Mouse (Mus musculus) layer of hippocampus, adult 9-11 months (tissue): Measurements from ENCODE around the gene Ppan.

Experiments used
- DNase-seq: peaks from one replicate; pipeline ENCODE4 v3.0.0; 2022

Ppan gene

GRCm38 (mm10) chr9:20887704-20888385 lies at the start of gene Ppan:
Gene Ppan, plus strand, starts transcription at chr9:20888175.
- DNase-seq: peak; percentile 97

GRCm38 (mm10) chr9:20838931-20839330 lies 49.0 kb upstream of the Ppan start:
- no peak for DNase-seq

- DNase-seq: no peak
These were observed 45.8 kb upstream of the Ppan start for GRCm38 (mm10) chr9:20842211-20842610.

DNA sequence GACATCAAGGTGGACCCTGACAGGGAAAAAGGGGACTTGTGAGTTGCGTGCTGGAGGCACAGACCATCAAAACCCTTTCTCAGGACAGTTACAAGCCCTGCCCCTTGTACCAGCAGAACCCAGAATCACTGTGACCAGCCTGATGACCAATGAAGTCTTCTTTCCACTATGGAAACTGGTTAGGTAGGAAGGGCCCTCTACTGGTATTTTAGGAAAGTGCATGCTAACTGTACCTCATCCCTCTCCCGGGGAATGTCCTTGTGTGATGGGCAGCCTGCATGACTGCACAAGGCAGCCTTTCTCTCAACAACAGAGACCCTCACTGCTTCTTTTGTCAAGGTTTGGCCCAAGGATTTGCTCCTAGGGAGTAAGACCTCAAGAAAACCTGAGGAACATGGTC lies 45.3 kb upstream of the Ppan start:
- DNase-seq: no peak

DNA sequence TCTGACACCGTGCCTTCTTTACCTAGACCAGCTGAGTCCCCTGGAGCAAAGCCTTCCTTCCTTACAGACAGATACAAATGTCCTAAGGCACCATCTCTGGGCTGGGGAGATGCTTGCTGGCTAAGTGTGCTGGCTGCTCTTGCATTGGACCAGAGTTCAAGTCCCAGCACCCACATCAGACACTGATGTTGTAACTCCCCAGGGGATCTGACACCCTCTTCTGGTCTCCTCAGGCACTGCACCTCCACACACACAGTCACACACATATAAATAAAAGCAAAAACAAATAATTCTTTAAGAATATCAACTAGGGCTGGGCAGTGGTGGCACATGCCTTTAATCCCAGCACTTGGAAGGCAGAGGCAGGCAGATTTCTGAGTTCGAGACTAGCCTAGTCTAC lies 37.8 kb upstream of the Ppan start:
- DNase-seq: no peak

DNA sequence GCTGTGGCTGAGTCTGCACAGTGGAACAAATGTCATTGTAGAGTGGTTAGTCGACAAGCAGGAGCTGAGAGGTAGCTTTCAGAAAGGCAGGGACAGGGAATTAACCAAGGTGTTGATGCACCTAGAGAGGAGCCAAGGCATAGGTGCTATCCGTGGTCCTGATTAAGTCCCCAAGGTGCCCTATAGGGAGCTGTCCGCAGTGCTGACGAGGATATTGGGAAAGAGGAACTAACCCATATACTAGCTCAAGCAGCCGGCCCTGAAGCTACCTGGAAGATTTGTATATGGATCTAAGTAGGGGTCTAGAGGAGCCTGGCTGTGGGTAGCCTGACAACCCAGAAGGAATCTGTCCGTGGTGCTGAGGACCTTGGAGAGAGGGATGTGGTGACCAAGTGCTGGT lies 30.8 kb upstream of the Ppan start:
- DNase-seq: no peak

GRCm38 (mm10) chr9:20859926-20860325 lies 28.0 kb upstream of the Ppan start:
- DNase-seq: no peak

DNA sequence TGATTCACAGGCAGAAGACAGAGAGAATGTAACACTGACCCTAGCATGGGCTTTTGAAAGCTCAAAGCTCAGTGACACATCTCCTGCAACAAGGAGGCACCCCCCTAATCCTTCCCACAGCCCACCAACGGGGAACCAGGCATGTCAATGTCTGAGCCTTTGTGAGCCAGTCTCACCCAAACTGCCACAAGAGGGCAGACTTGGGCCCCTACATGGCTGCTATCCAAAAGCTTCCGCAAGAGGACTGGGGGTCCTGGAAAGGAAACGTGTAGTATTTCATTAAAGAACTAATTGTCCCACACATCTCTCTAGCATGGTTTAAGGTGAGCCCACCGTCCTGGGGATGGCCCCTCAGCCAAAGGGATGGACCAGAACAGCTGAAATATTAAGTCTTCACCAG lies 26.2 kb upstream of the Ppan start:
- no peak for DNase-seq

GRCm38 (mm10) chr9:20862225-20862624 lies 25.8 kb upstream of the Ppan start:
- no peak for DNase-seq

- DNase-seq: no peak
These were observed 21.1 kb upstream of the Ppan start for GRCm38 (mm10) chr9:20866879-20867278.

DNA sequence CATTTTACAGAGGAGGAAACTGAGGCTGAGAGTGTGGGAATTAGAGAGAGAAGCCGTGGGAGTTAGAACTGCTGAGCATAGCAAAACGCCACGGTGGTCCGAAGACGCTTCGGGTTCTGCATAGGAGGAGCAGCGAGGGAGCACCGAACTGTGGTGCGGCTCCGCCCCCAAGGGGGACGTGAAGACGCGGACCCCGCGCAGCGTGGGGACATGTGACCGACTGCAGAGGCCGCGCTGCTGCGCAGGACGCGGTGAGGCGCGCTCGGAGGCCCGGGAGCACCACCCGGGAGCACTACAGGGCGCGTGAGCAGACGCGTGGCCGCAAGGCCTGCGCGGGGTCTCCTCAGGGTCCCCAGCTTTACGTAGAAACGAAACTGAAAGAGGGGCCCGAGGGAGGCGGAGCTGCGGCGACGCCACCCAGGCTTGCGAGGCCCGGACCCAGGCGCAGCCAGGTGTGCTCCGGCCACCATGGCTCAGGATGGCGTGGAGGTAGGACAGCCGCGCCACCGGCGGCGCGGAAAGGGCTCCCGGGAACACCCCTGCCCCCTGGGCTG lies 19.4 kb upstream of the Ppan start, which contains the start of gene A230050P20Rik:
TSS of gene A230050P20Rik (plus strand) at position 195 of the 554 bp plus-strand sequence.
- peak; percentile 84 for DNase-seq

- DNase-seq: no peak
These were observed 18.7 kb upstream of the Ppan start for GRCm38 (mm10) chr9:20869246-20869645.

GRCm38 (mm10) chr9:20870211-20871173 lies 17.5 kb upstream of the Ppan start:
- DNase-seq: no peak

GRCm38 (mm10) chr9:20872991-20873390 lies 15.0 kb upstream of the Ppan start:
- DNase-seq: no peak

DNA sequence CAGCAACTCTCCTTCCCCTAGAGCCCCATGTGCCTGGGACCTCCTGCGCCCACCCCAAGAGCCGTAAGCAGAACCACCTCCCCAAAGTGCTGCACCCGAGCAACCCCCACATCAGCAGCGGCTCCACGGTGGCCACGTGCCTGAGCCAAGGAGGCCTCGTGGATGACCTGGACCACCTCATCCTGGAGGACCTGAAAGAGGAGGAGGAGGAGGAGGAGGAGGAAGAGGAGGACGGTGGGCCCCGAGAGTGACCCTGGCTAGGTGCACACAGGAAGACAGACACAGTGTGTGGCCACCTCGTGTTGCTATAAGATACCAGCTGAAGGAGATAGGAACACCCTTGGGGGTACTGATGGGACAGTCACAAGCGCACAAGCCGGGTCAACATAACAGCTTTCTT lies 14.5 kb upstream of the Ppan start:
- no peak for DNase-seq

DNA sequence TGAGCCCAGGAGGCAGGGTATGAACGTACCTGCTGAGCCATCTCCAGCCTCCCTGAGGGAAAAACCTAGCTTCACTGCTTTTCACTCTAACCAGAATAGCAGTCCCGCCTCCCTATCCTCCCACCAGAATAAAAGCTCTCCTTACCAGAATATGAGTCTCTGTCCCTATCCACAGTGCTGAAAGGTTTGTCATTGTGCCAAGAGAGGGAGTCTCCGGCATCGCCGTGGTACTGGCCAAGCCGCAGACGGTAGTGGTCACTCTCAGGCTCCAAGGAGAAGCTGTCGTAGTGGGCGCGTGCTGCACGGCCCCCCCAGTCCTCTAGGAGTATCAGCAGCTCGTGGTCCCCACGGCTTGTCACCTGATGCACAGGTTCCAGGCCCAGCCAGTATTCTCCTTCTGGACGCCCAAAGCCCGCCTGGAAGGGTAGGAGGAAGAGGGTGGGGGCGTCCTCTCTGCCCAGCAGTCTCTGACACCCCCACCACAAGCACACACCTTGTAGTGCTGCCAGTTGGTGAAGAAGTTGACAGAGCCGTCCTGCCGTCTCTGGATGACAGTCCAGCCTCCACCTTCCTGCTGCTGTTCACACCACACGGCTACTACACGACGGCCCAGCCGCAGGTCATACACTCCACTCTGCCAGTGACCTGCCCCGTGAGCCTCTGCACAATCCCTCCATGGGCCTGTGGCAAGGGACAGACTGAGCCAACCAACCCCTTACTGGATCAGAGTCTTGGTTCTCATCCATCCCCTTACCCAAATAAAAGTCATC lies 12.8 kb upstream of the Ppan start:
- no peak for DNase-seq

- no peak for DNase-seq
These were observed 11.5 kb upstream of the Ppan start for GRCm38 (mm10) chr9:20876318-20877117.

DNA sequence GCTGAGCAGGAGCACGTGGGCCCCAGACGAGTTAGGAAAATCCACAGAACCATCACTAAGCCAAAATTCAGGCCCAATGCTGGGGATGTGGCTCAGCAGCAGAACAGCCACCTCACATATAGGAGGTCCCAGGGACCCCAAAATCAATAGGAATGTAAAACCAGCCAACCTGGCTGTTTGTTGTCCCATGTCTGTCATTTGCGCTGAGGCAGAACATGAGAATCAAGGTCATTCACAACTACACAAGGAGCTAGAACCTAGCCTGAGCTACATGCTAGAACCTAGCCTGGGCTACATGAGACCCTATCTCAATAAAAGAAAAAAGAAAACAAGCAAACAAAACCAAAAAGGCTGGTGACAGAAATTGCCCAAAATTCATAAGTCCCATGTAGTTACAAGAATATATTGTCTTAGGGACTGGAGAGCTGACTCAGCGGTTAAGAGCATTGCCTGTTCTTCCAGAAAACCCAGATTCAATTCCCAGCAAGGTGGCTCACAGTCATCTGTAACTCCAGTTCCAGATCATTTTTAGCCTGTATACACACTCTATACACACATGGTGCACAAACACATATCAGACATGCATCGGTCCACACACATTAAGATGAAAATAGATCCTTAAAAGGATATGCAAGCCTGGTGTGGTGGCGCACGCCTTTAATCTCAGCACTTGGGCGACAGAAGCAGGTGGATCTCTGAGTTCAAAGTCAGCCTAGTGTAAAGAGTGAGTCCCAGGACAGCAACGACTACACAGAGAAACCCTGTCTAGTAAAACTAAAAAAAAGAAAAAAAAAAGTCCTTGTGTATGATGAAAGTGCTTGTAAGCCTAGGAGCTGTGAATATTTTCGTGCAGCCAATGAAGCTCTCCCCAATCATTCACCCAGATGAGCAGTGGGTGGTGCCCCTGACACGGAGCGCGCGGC lies 10.6 kb upstream of the Ppan start:
- DNase-seq: no peak

- DNase-seq: peak; percentile 100
These were observed 9.8 kb upstream of the Ppan start for GRCm38 (mm10) chr9:20878041-20878709.

DNA sequence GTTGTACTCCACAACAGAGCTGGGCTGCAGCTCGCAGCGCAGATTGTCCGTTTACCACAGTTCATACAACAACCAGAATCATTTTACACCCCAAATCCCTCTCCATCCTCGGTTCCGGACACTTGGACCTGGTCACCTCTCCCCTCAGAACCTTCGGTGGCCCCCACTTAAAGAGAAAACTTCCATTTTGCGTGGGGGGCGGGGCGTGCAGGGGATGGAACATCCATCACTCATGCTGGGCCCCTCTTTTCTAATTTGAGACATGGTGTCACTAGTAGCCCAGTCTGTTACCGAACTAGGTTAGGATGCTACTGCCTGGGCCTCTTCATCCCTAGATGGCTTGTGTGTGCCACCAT lies 9.3 kb upstream of the Ppan start:
- DNase-seq: no peak
